Mouse (Mus musculus): Measurements from ENCODE around the gene Fgl2.

Gene Fgl2

GRCm38 (mm10) chr5:21384252-21384960 is 12.0 kb downstream of the Fgl2 start:
- no peak for DNase-seq

DNA sequence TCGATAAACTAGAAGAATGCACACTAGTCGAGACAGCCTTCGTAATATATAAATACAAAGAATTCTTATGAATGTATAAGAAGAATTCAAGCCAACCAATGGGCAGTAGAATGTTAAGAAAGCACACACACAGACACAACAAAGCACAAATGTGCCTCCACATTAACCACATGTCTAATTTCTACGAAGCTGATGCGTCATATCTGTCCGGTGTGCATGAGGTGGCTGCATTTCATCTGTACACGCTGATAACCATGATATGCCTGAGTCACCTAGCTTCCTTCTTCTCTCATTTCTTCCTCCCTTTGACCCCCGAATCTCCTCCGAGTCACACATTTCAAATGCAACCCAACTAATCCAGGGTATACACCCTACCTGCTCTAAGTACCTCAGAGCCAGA is 12.5 kb downstream of the Fgl2 start:
- no peak for DNase-seq

GRCm38 (mm10) chr5:21386432-21386831 is 14.0 kb downstream of the Fgl2 start:
- no peak for DNase-seq

DNA sequence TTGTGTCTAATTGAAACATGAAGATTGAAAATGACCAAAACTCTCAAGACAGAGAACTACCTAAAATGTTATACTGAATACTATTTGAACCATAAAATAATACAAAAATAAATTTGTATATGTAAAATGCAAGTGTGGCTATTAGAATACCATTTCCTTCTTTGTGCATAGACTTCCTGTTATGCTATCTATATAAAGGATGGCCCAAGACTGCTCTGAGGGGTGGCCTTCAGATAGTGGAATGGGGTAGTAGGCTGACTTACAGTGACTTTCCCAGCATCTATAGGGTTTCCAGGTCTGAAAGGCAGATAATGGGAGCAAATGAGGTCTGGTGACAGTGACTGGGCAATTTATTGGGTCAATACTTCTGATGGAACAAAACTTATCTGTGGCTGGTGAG is 14.9 kb downstream of the Fgl2 start:
- DNase-seq: no peak

DNA sequence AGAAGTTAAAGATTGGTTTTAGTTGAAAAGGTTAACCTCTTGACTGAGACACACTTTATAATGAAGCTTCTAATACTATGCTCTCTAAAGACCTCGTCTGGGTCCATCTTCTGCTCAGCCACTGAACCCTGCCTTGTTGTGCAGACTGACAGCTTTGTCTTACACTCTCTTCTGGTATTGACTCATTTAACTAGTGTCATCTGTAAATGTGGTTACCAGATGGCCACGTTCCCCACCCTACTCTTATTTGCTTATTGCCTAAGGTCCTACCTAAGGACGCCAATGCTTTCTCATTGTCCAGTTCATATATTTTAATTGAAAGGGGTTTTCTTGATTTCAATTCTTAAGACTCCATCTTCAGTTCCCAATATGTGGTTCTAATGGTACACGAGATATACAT is 16.4 kb downstream of the Fgl2 start:
- no peak for DNase-seq

- peak in 1 of 2 experiments; percentile 17 for DNase-seq
Observed at GRCm38 (mm10) chr5:21391616-21392384, 19.4 kb downstream of the Fgl2 start.

- no peak for DNase-seq
Observed at GRCm38 (mm10) chr5:21394562-21394961, 22.1 kb downstream of the Fgl2 start.

GRCm38 (mm10) chr5:21395205-21395840 is 22.9 kb downstream of the Fgl2 start:
- DNase-seq: no peak

GRCm38 (mm10) chr5:21411261-21411666 is 38.8 kb downstream of the Fgl2 start:
- DNase-seq: no peak

DNA sequence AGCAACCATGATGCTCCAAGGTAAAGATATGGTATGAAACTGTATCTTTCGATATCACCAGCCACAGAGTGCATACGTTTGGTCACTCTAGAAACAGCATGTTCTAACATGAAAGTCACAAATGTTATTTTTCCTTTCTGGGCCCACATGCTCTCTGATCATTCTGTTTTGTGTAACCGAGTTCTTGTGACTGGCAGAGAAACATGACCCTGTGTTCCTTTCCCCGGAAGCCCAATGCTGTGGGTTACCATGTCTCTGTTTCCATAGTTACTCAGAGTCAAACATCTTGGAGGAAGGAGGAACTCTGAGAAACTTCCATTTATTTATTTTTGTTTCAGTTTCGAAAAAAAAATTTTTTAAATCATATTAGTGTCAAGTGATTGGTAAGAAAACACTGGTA is 39.6 kb downstream of the Fgl2 start:
- DNase-seq: no peak

DNA sequence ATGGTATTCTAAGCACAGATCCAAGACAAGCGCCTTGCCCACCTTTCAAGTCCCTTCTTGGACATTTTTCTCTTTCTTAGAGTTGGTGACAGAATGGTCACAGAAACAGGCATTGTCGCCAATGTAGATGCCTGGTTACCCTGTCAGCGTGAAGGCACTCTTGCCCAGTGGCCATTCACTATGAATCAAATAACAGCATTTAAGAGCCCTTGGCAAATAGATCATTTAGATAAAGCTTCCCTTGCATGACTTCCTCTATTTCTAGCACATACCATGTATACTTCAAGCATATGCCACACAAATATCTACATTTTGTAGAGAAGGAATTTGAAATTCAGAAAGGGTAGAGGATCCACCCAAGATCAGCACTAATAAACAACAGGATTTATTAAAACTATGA is 40.9 kb downstream of the Fgl2 start:
- DNase-seq: no peak

DNA sequence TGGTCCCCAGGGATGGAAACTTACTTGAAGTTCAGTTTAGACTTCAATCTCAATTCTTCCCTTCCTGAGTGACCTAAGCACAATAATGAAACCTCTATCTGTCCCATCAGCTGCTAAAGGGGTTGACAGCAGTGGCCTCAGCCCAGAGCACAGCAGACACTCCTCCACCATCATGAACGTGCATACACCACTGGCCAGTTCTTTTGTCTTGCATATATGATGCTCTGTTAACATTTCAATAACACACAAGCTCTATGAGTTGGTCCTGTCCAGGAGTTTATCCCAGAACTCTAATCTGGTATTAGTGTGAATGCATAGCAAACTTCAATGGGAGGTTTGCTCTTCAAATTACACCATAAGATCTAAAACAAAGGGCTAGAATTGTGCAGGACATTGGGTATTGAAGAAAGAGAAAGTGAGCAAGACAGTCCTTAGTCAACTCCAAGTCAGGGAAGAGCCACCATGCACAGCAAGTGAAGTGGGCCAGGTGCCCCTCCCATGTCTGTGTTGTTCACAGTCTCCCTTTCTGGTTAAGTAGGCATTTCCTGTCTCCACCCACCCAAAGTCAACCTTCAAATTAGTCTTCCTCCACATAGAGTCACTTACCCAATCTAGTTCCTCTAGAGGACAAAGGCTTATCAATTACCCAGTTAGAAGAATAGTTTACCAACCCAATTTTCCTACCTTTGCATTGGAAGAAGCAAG is 41.8 kb downstream of the Fgl2 start:
- no peak for DNase-seq

DNA sequence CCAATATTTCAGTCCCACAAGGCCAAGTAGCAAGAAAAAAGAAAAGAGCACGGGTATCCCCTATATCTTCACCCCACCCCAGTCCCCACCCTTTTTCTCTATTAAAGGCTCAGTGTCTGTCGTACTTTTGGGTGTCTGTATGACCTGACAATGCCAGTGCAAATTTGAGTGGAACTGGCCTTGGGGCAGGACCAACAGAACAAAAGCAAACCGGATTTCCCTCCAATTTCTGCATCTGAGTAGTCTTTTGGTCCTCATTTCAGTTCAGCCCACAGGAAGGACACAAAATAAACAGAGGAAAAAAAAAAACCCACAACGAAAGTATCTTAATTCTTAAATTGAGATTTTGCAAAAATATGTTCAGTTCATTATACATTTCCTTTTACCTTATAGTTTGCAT is 46.2 kb downstream of the Fgl2 start:
- DNase-seq: no peak

- peak; percentile 17 to 72 for DNase-seq
Observed at GRCm38 (mm10) chr5:21420609-21421008, 48.2 kb downstream of the Fgl2 start.

GRCm38 (mm10) chr5:21424614-21425602 is 52.5 kb downstream of the Fgl2 start, which contains the start of the genes Ccdc146 and Fam185a:
Ccdc146 (minus strand) TSS chr5:21424677.
Fam185a (plus strand) TSS chr5:21424958.
- peak; percentile 97 for DNase-seq

DNA sequence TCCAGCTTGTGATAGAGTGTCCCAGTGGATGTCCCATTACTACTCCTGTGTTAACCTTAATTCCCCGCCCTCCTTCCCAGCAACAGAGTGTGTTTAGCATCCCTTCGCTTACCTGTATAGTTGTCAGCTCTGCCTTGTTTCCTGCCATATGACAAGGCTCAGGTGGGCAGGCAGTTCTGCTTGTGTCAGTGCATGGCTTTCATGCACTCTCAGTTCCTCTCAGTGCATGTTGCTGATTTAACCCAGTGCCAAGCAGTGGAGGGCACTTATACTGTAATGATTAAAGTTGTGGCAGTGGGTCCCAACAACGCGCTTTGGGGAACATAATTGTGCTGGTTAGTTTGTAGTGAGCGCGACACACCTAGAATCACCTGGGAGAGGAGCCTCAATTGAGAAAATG is 54.2 kb downstream of the Fgl2 start:
- no peak for DNase-seq

All from cerebellum, postnatal 10 days (tissue).